Mouse (Mus musculus) midbrain, embryonic 12.5 days (tissue): ENCODE results near the gene Arhgef25. TPM values are rescaled to one million over a fixed set of nuclear protein-coding genes. Genes with fewer than 3 reads are reported as not detected.
"Not testable (repeated sequence)": the region's sequence is repeated elsewhere in the genome, so short reads cannot be mapped to it uniquely, and the experiment has no call there.

Experiments
- ATAC-seq: fragments of 200-750 bp; cut with Nextera tagmentation; 2 replicates; pipeline ENCODE4 v1.8.0; 2017; ENCODE audit warnings: low read depth, moderate TSS enrichment, moderate library complexity; ENCODE audit not compliant: low FRiP score
- H3K27ac ChIP-seq: fragments of 300-500 bp; sonication (generic); replicated peaks from 2 replicates; pipeline ENCODE4 v1.5.1; 2016; ENCODE audit warnings: mild to moderate bottlenecking
- H3K27me3 ChIP-seq: fragments of 300-500 bp; sonication (generic); 2 replicates; pipeline ENCODE4 v1.6.1; 2016; ENCODE audit warnings: mild to moderate bottlenecking
- H3K36me3 ChIP-seq: fragments of 300-500 bp; sonication (generic); 2 replicates; pipeline ENCODE4 v1.6.1; 2016
- H3K4me1 ChIP-seq: fragments of 300-500 bp; sonication (generic); 2 replicates; pipeline ENCODE4 v1.6.1; 2016
- H3K4me2 ChIP-seq: fragments of 300-500 bp; sonication (generic); replicated peaks from 2 replicates; pipeline ENCODE4 v1.6.1; 2016; ENCODE audit warnings: mild to moderate bottlenecking, moderate library complexity
- H3K4me3 ChIP-seq: fragments of 300-500 bp; sonication (generic); 2 replicates; pipeline ENCODE4 v1.5.1; 2016; ENCODE audit warnings: mild to moderate bottlenecking
- H3K9ac ChIP-seq: fragments of 300-500 bp; sonication (generic); replicated peaks from 2 replicates; pipeline ENCODE4 v1.6.1; 2016; ENCODE audit warnings: mild to moderate bottlenecking, moderate library complexity
- H3K9me3 ChIP-seq: fragments of 300-500 bp; sonication (generic); 2 replicates; pipeline ENCODE4 v1.6.1; 2016; ENCODE audit warnings: mild to moderate bottlenecking
- WGBS: fragments of 180-500 bp; shearing (Covaris S2); methylation state at CpG from one replicate; pipeline ENCODE4 v1.1.7; 2016; 5-methylcytosine and 5-hydroxymethylcytosine counted together
- polyA plus RNA-seq: library from polyadenylated mRNA; unstranded; fragments of >200 nt; fragmentation: Nextera tagmentation; extraction: Ambion mirVana; gene quantifications from 2 replicates; pipeline ENCODE4 v1.2.1, GENCODE M21; 2016

The Arhgef25 gene
- polyA plus RNA-seq, 1 experiment from 2014 or later, result 46.1 TPM

GRCm38 (mm10) chr10:127147135-127147534 lies 42.7 kb downstream of the Arhgef25 start:
- no peaks in the 10 kb centered on the region for H3K27me3 ChIP-seq
- no peak overlapping the region for H3K4me2 ChIP-seq
- no peaks in the 10 kb centered on the region for H3K36me3 ChIP-seq
- ATAC-seq, result no peak
- H3K27ac ChIP-seq, result no peak overlapping the region
- H3K9me3 ChIP-seq, result no peaks in the 10 kb centered on the region
- 83% methylated on average over 6 of the region's 6 CpGs for WGBS
- no peak overlapping the region for H3K4me3 ChIP-seq
- H3K9ac ChIP-seq, result no peak overlapping the region
- no peaks in the 10 kb centered on the region for H3K4me1 ChIP-seq

GRCm38 (mm10) chr10:127145303-127145702 lies 44.6 kb downstream of the Arhgef25 start:
- no peak for ATAC-seq
- 83% methylated on average over 5 of the region's 5 CpGs for WGBS
- Histone ChIP-seq H3K4me1 (no peaks in the 10 kb centered on the region), H3K9me3 (no peaks in the 10 kb centered on the region), H3K27me3 (no peaks in the 10 kb centered on the region), H3K4me3 (no peak overlapping the region), H3K4me2 (no peak overlapping the region), H3K9ac (no peak overlapping the region), H3K27ac (no peak overlapping the region), H3K36me3 (no peaks in the 10 kb centered on the region)

- Histone ChIP-seq H3K36me3 (no peaks in the 10 kb centered on the region), H3K27me3 (no peaks in the 10 kb centered on the region), H3K4me3 (no peak overlapping the region), H3K4me1 (no peaks in the 10 kb centered on the region), H3K9me3 (no peaks in the 10 kb centered on the region), H3K9ac (no peak overlapping the region), H3K4me2 (no peak overlapping the region), H3K27ac (no peak overlapping the region)
- whole genome bisulfite sequencing, result 90% methylated on average over 7 of the region's 7 CpGs
- no peak for ATAC-seq
Measured at GRCm38 (mm10) chr10:127144536-127144935, 45.3 kb downstream of the Arhgef25 start.

GRCm38 (mm10) chr10:127143228-127143627 lies 46.7 kb downstream of the Arhgef25 start:
- Histone ChIP-seq H3K27me3 (no peaks in the 10 kb centered on the region), H3K9ac (no peak overlapping the region), H3K4me1 (no peaks in the 10 kb centered on the region), H3K36me3 (no peaks in the 10 kb centered on the region), H3K4me3 (no peak overlapping the region), H3K27ac (no peak overlapping the region), H3K4me2 (no peak overlapping the region), H3K9me3 (no peaks in the 10 kb centered on the region)
- 81% methylated on average over 8 of the region's 8 CpGs for WGBS
- ATAC-seq, result no peak

GRCm38 (mm10) chr10:127141500-127141899 lies 48.4 kb downstream of the Arhgef25 start:
- Histone ChIP-seq H3K27ac (no peak overlapping the region), H3K36me3 (no peaks in the 10 kb centered on the region), H3K4me3 (no peak overlapping the region), H3K9me3 (no peaks in the 10 kb centered on the region), H3K9ac (no peak overlapping the region), H3K4me1 (no peaks in the 10 kb centered on the region), H3K27me3 (no peaks in the 10 kb centered on the region), H3K4me2 (no peak overlapping the region)
- no peak for ATAC-seq
- WGBS, result 79% methylated on average over 8 of the region's 8 CpGs

- Histone ChIP-seq H3K9ac (no peak overlapping the region), H3K27me3 (no peaks in the 10 kb centered on the region), H3K36me3 (no peaks in the 10 kb centered on the region), H3K9me3 (no peaks in the 10 kb centered on the region), H3K27ac (no peak overlapping the region), H3K4me3 (no peak overlapping the region), H3K4me1 (no peaks in the 10 kb centered on the region), H3K4me2 (no peak overlapping the region)
- ATAC-seq, result no peak
- 86% methylated on average over 11 of the region's 11 CpGs for WGBS
Measured at GRCm38 (mm10) chr10:127140971-127141370, 48.9 kb downstream of the Arhgef25 start.

GRCm38 (mm10) chr10:127138328-127139141 lies 51.3 kb downstream of the Arhgef25 start:
- Histone ChIP-seq H3K4me1 (no peaks in the 10 kb centered on the region), H3K27me3 (no peaks in the 10 kb centered on the region), H3K9me3 (no peaks in the 10 kb centered on the region), H3K36me3 (no peaks in the 10 kb centered on the region), H3K9ac (no peak overlapping the region), H3K4me3 (no peak overlapping the region), H3K4me2 (no peak overlapping the region), H3K27ac (no peak overlapping the region)
- ATAC-seq, result no peak
- 89% methylated on average over 18 of the region's 18 CpGs for WGBS

- Histone ChIP-seq H3K9ac (no peak overlapping the region), H3K4me2 (no peak overlapping the region), H3K27me3 (no peaks in the 10 kb centered on the region), H3K4me3 (no peak overlapping the region), H3K36me3 (no peaks in the 10 kb centered on the region), H3K4me1 (no peaks in the 10 kb centered on the region), H3K9me3 (no peaks in the 10 kb centered on the region), H3K27ac (no peak overlapping the region)
- WGBS, result 86% methylated on average over 3 of the region's 3 CpGs
- no peak for ATAC-seq
Measured at GRCm38 (mm10) chr10:127137896-127138295, 52.0 kb downstream of the Arhgef25 start.

- WGBS, result 95% methylated on average over 4 of the region's 4 CpGs
- ATAC-seq, result no peak
- Histone ChIP-seq H3K9ac (no peak overlapping the region), H3K4me1 (no peaks in the 10 kb centered on the region), H3K4me2 (no peak overlapping the region), H3K27me3 (no peaks in the 10 kb centered on the region), H3K36me3 (no peaks in the 10 kb centered on the region), H3K4me3 (no peak overlapping the region), H3K27ac (no peak overlapping the region), H3K9me3 (no peaks in the 10 kb centered on the region)
Measured at GRCm38 (mm10) chr10:127136510-127136909, 53.4 kb downstream of the Arhgef25 start.

- H3K4me1 ChIP-seq, result no peaks in the 10 kb centered on the region
- H3K4me3 ChIP-seq, result no peak overlapping the region
- no peaks in the 10 kb centered on the region for H3K27me3 ChIP-seq
- H3K9me3 ChIP-seq, result no peaks in the 10 kb centered on the region
- H3K27ac ChIP-seq, result no peak overlapping the region
- no peak for ATAC-seq
- H3K4me2 ChIP-seq, result no peak overlapping the region
- H3K36me3 ChIP-seq, result no peaks in the 10 kb centered on the region
- WGBS, result 58% methylated on average over 8 of the region's 8 CpGs
- no peak overlapping the region for H3K9ac ChIP-seq
Measured at GRCm38 (mm10) chr10:127135118-127135836, 54.6 kb downstream of the Arhgef25 start.

GRCm38 (mm10) chr10:127134394-127135035 lies 55.4 kb downstream of the Arhgef25 start:
- not testable (repeated sequence) for ATAC-seq, H3K9me3 ChIP-seq, H3K9ac ChIP-seq, H3K4me3 ChIP-seq, H3K4me1 ChIP-seq, H3K36me3 ChIP-seq, H3K27me3 ChIP-seq, H3K27ac ChIP-seq, H3K4me2 ChIP-seq
- 85% methylated on average over 3 of the region's 3 CpGs for WGBS
